Mouse (Mus musculus): Measurements from ENCODE around the gene Nps.

- TF ChIP-seq CTCF (IDR thresholded peaks at IDR 0.05; ENCODE audit: low read depth, low read length) (no peak), GATA1 (IDR thresholded peaks at IDR 0.05; ENCODE audit: borderline replicate concordance, low read length) (no peak)
These were observed 5.3 kb upstream of the Nps start for GRCm38 (mm10) chr7:135253249-135253648.
